Mouse (Mus musculus) G1E (cell line): ENCODE results near the gene H3f3a. TPM values are rescaled to one million over a fixed set of nuclear protein-coding genes. Genes with fewer than 3 reads are reported as not detected.
A peak's percentile ranks its signal among the peaks of the same experiment; 100 is the strongest.

Experiments used
- ATAC-seq: 2 replicates; pipeline ENCODE4 v1.8.0; 2016; ENCODE audit warnings: mild to moderate bottlenecking; ENCODE audit not compliant: insufficient number of reproducible peaks, poor library complexity, low FRiP score, severe bottlenecking; ENCODE audit errors: extremely low read depth
- DNase-seq: peaks from one replicate; pipeline ENCODE4 v3.0.0; 2012; ENCODE audit warnings: low spot score
- H3K27me3 ChIP-seq: 2 replicates; pipeline ENCODE4 v1.6.1; 2012; ENCODE audit warnings: mild to moderate bottlenecking, low read length, inconsistent platforms; ENCODE audit not compliant: insufficient read depth
- H3K36me3 ChIP-seq: replicated peaks from 2 replicates; pipeline ENCODE3; 2012; ENCODE audit warnings: mild to moderate bottlenecking, inconsistent platforms
- H3K4me1 ChIP-seq: 2 replicates; pipeline ENCODE4 v1.6.1; 2012; ENCODE audit warnings: low read depth, low read length, inconsistent platforms, mixed read lengths; ENCODE audit not compliant: insufficient read depth
- H3K4me3 ChIP-seq: 2 replicates; pipeline ENCODE4 v1.5.1; 2012; ENCODE audit warnings: low read depth, mild to moderate bottlenecking, inconsistent platforms, low read length, moderate library complexity, mixed read lengths
- H3K9me3 ChIP-seq: replicated peaks from 2 replicates; pipeline ENCODE4 v1.6.1; 2012; ENCODE audit warnings: inconsistent platforms
- CTCF ChIP-seq: IDR thresholded peaks from 2 replicates; pipeline ENCODE4 v1.5.1; 2012; ENCODE audit warnings: low read depth, low read length, inconsistent platforms, mixed read lengths
- GATA1 ChIP-seq: IDR thresholded peaks from 2 replicates; pipeline ENCODE4 v1.6.1; 2012; ENCODE audit warnings: borderline replicate concordance, low read length, inconsistent platforms, mixed read lengths
- GATA2 ChIP-seq: IDR thresholded peaks from 2 replicates; pipeline ENCODE4 v1.6.1; 2012; ENCODE audit warnings: low read depth, low read length, inconsistent platforms, borderline replicate concordance
- POLR2AphosphoS5 ChIP-seq: IDR thresholded peaks from 2 replicates; pipeline ENCODE4 v1.6.1; 2012; ENCODE audit warnings: low read depth, low read length, inconsistent platforms; ENCODE audit not compliant: insufficient replicate concordance
- TAL1 ChIP-seq: conservative IDR thresholded peaks from 2 replicates; pipeline ENCODE4 v1.6.1; 2012; ENCODE audit warnings: low read depth, low read length, inconsistent platforms, mixed read lengths
- polyA plus RNA-seq: library from polyadenylated mRNA; stranded (reverse); fragments of >175 nt; gene quantifications from 2 replicates; pipeline ENCODE4 v1.2.3, GENCODE M21; 2012
- total RNA-seq, 2 experiments: library from RNA; stranded (forward) in 1 of 2; stranded (reverse) in 1 of 2; fragments of 200-1000 nt in 1 of 2; fragments of >200 nt in 1 of 2; fragmentation: Nextera tagmentation in 1 of 2; gene quantifications; 2 replicates each; pipeline ENCODE4 v1.2.3; 2014 to 2017

H3f3a gene
- total and polyA plus RNA-seq, 3 experiments = 1,327 to 3,138 (median 1,527) TPM

GRCm38 (mm10) chr1:180778941-180779340 is 34.8 kb downstream of the H3f3a start:
- H3K36me3 ChIP-seq = no peaks in the 10 kb centered on the region
- no peak for TF ChIP-seq GATA1
- no peak for TF ChIP-seq TAL1
- no peak for TF ChIP-seq GATA2
- no peak for TF ChIP-seq CTCF
- TF ChIP-seq POLR2AphosphoS5 = no peak
- H3K4me1 ChIP-seq = peaks cover 48% of the 10 kb centered on the region
- DNase-seq (no peak), ATAC-seq (no peak)
- H3K4me3 ChIP-seq = no peak overlapping the region
- H3K9me3 ChIP-seq = peaks cover 13% of the 10 kb centered on the region
- peaks cover 36% of the 10 kb centered on the region for H3K27me3 ChIP-seq

GRCm38 (mm10) chr1:180778403-180778754 is 35.4 kb downstream of the H3f3a start:
- Histone ChIP-seq H3K27me3 (peaks cover 36% of the 10 kb centered on the region), H3K9me3 (peaks cover 13% of the 10 kb centered on the region), H3K4me1 (peaks cover 49% of the 10 kb centered on the region), H3K4me3 (peak overlapping the region; percentile 75), H3K36me3 (no peaks in the 10 kb centered on the region)
- ATAC-seq = no peak
- TF ChIP-seq POLR2AphosphoS5 (no peak), CTCF (no peak), TAL1 (no peak), GATA1 (no peak), GATA2 (no peak)
- DNase-seq = no peak

DNA sequence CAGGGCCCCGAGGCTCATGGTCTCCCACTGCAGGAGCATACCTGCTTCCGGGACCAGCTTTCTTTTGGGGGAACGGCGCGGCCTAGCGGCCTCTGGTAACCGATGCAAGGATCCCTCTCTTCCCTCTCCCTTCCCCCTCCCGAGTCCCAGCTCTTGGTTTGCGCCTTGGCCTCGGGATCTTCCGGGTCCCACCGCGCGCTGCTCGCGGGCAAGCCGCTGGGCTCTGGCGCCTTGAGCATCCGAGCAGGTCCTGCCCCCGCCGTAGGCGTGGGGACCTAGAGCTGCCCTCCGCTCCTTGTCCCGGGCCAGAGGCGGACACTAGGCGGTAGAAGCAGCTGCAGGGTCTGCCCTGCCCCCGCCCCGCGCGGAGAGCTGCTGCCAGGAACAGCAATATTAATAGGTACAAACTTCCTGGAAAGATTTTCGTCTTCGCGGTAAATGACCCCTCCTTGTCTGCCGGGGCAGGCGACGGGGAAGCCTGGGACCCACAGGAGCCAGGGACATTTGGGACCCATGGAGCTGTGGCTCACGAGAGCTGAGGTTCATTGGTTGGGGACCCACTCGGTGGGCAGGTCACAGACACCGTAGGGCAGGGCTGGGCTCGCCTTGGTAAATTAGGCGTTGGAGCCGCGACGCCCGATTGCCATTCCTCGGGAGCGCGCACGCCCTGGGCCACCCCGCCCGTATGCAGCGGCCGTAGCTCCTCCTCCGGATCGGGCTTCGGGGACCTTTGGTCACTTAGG is 35.9 kb downstream of the H3f3a start:
- Histone ChIP-seq H3K4me1 (peaks cover 45% of the 10 kb centered on the region), H3K36me3 (no peaks in the 10 kb centered on the region), H3K27me3 (peaks cover 33% of the 10 kb centered on the region), H3K9me3 (peaks cover 13% of the 10 kb centered on the region), H3K4me3 (peak overlapping the region; percentile 75)
- TF ChIP-seq TAL1 (no peak), GATA2 (no peak), CTCF (0 out of 2 replicates have a peak, but pooled peaks have one; percentile 10)
- ATAC-seq (peak; percentile 80), DNase-seq (peak; percentile 95)

GRCm38 (mm10) chr1:180777289-180777659 is 36.5 kb downstream of the H3f3a start:
- no peak for TF ChIP-seq GATA2
- no peak for TF ChIP-seq TAL1
- no peak for TF ChIP-seq POLR2AphosphoS5
- no peak for TF ChIP-seq CTCF
- no peak for TF ChIP-seq GATA1
- peaks cover 13% of the 10 kb centered on the region for H3K9me3 ChIP-seq
- ATAC-seq = no peak
- H3K4me3 ChIP-seq = peak overlapping the region; percentile 75
- peaks cover 33% of the 10 kb centered on the region for H3K27me3 ChIP-seq
- peaks cover 45% of the 10 kb centered on the region for H3K4me1 ChIP-seq
- no peak for DNase-seq
- no peaks in the 10 kb centered on the region for H3K36me3 ChIP-seq

DNA sequence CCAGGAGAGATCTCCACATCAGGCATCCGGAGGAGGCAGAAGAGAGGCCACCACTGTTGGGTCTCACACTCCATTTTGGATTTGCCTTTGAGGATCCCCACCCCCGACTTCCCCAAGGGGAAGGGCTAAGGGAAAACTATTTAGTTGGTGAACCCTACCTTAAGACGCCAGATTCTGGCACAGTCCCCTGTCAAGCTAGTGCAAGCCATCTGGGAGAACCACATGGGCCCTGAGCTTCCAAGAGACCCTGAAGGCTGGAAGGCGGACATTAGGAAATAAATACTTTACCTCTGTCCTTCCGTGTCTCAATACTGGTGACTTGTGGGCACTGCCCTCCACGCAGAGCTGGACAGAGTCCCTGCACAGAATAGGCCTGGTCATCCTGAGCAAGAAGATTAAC is 37.2 kb downstream of the H3f3a start:
- ATAC-seq = no peak
- Histone ChIP-seq H3K36me3 (no peaks in the 10 kb centered on the region), H3K4me1 (peaks cover 49% of the 10 kb centered on the region), H3K9me3 (peaks cover 13% of the 10 kb centered on the region), H3K4me3 (peak overlapping the region; percentile 27; the same call in 1 of the 2 replicates), H3K27me3 (peaks cover 33% of the 10 kb centered on the region)
- no peak for DNase-seq
- TF ChIP-seq GATA1 (no peak), TAL1 (no peak), CTCF (no peak), POLR2AphosphoS5 (no peak), GATA2 (no peak)

DNA sequence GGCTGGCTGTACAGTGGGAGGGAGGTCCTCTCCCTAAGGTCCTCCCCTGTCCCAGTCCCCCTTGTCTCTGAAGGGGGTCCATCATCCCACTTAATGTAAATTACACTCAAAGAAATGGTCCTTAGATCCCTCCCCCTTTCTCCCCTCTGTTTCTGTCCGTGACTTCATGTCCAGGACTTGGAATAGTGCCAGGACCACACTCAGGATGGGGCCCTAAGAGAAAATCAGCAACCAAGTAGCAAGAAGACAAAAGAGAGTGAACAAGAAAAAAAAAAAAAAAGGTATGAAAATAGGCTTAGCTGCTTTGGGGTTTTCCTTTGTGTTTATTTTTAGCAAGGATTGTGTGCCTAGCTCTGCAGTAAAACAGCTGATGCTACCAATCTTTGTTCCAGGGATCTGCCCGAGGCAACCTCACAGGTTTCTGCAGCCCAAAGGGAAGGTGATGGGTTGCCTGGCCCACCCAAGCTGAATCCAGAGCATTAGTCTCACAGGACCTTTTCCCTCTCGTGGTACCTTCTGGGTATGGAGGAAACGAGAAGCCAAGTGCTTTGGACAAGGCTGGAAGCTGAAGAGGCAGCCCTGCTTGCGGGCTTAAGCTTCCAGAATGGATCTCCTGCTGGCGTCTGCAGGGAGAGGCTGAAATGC is 37.8 kb downstream of the H3f3a start:
- DNase-seq = no peak
- peaks cover 31% of the 10 kb centered on the region for H3K27me3 ChIP-seq
- H3K4me3 ChIP-seq = no peak overlapping the region
- H3K9me3 ChIP-seq = peaks cover 13% of the 10 kb centered on the region
- TF ChIP-seq CTCF (no peak), POLR2AphosphoS5 (no peak), GATA1 (no peak), TAL1 (no peak), GATA2 (no peak)
- H3K36me3 ChIP-seq = no peaks in the 10 kb centered on the region
- no peak for ATAC-seq
- H3K4me1 ChIP-seq = peaks cover 48% of the 10 kb centered on the region
